Mouse (Mus musculus) adrenal gland, adult 8-10 months (tissue): ENCODE measurements around the gene Gm16223. TPM values are rescaled to one million over a fixed set of nuclear protein-coding genes. Genes with fewer than 3 reads are reported as not detected.

Source experiments
- DNase-seq: peaks from one replicate; pipeline ENCODE4 v3.0.0; 2022
- total RNA-seq, 4 experiments: library from RNA; stranded (reverse); gene quantifications; 2 replicates each; pipeline ENCODE4 v1.2.4; 2022

The Gm16223 gene
- under 1 TPM; 0.09 to 0.17 (median 0.13) TPM for total RNA-seq

DNA sequence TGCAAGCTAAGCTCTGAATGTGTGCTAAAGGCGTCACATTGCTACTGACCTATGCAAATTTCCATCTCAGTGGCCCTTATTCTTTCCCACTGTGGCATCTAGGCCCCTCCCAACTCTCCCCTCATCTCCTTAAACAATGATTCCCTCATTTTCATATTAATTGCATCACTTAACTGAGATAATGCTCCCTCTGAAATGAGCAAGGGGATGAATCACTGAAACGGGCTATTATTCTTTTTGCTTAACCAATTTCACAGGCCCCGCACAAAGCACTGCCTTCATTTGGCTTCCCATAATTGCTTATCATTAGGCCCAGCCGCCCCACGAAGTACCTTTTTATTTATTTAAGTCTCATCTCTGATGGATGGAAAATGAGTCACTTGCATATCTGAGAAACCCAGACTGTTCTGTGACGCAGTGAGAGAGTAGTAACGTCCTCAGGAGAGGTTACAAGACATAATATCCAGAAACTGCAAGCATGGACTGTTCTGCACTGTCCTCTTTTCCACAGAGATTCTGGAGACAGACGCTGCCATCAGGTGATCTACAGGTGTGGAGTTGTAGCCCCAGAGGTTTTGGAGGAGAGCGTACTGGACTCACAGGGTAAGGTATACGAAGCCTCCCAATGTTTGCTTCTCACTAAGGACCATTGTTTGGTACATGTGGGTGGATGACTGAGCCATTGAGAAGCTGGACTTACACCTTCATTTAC is at the start of gene Gm16223:
Gm16223 (plus strand) TSS at position 485 of the 712 bp plus-strand sequence.
- DNase-seq = peak; percentile 13

DNA sequence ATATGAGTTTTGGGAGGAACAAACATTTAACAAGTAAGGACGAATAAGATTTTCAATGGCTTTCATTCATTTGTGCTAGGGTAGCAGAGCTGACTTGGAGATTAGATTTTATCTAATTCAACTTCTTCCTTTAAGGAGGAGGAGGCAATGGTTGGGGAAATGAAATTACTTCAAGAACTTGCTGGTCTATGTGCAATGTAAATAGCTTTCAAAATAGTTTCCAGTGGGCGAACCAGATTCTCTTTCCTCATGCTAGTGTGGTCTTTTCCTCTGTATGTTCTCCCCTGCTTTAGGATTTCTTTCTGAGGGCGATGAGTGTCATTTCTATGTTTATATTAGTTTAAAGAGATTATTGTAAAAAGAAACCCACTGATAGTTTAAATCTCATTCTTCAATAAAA is 45.7 kb upstream of the Gm16223 start:
- no peak for DNase-seq

DNA sequence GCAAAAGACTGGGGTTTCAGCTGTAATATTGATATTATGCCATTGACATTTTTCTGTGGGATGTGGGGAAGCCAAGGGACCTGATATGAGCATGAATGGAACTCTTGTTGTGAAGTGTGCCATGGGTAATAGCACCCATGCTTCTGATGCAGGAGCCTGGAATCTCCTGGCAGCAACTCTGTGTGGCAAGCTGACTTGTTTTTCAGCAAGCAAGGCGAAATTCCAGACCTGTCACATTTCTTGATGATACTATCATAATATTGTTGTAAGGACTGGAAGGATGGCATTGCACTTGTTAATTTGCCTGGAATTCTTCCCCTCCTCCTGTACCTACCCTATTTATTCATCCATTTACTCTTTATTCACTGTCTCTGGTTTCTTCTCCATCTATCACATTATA is 44.2 kb upstream of the Gm16223 start:
- no peak for DNase-seq

DNA sequence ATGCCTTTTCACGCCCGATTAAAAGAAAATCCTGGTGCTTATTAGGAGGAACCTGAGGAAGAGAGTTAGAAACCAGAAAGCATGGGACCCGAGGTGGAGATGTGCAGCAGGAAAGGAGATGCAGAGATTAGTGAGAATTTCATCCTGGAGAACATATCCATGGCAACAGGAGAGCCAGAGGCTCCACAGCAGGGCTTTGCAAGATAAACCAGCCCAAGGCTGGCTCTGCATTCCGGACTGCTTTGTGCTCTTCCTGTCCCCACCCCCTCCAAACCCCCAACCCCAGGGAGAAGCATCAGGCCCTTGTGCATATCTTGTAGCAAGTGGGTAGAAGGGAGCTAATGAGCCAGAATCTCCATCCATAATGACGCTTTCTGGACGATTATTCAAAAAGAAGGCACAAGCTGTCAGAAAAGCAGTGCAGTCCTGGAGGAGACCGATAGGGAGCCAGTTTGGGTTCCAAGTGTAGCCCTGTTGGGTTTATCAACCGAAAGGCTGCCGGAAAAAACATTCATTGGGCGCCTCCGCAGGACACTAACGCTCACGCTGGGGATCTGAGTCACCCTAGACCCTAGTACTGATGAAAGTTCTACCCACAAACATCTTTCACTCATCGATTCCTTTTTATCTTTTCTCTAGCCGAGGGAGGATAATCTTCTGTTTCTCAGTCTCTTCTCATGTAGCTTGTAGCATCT is 31.2 kb upstream of the Gm16223 start:
- DNase-seq = no peak

DNA sequence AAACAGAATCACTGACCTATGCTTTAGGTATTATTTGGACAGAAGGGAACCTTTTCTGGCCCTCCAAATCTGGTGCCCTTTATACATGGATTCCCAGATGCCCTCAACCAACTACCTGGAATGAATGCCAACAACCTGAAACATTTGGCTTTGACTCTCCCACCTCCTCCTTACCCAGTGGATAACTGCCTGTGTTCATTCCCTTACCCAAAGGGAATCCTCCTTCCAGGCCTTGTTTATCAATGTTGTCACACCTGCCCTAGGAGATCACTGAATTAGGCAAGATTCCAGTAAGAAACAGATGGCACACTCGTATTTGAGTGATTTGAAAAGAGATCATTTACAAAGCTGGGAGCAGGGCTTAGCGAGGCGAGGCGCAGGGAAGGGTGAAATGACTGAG is 13.1 kb upstream of the Gm16223 start:
- DNase-seq = no peak

DNA sequence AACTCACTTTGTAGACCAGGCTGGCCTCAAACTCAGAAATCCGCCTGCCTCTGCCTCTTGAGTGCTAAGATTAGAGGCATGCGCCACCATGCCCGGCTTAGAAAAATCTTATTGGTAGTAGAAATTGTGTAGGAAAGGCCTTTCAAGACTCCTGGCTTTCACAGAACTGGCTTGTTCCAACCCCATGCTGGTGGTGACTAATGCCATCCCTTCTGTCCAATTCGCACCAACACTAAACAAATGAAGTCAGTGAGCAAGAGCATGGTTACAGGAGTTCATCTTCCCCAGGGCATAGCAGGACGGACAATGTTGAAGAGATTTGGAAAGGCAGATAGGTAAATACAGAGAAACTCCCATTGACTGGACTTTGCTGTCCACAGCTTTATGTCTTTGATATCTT is 12.6 kb upstream of the Gm16223 start:
- no peak for DNase-seq

DNA sequence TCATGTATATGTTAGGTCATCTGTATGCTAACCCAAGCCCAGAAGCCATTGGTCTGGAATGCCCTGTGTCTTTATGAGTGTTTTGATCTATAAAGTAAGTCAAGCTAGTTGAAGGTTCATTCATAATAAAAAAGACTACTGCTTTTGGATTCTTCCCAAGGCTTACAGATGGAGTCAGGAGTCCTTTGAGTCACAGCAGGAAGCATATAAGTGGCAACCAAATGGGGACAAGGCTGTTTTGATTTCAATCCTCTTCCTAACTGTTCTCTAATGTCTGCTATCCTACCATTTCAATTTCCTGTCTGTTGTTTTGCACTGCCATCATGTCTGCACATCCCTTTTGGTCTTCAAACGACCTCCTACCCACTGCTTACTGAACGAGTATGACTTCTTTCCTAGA is 2.7 kb upstream of the Gm16223 start:
- no peak for DNase-seq

DNA sequence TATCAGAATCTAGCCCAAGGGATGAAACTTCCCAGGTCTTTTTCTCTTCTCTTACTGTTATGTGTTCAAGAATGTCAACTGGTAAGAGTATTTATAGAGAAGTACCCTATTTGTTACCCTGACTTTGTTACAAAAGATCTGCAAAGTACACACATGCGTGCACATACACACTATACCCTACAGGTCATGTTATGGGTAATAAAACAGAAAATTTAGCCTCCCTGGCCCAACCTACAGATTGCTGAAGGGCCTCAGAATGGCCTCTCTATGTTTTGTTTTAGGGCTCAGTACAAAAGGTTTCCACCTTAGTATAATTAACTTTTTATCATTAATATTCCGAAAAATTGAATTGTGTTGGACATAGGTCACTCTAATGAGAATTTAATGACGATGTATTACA is 685 bp upstream of the Gm16223 start:
- DNase-seq = no peak

DNA sequence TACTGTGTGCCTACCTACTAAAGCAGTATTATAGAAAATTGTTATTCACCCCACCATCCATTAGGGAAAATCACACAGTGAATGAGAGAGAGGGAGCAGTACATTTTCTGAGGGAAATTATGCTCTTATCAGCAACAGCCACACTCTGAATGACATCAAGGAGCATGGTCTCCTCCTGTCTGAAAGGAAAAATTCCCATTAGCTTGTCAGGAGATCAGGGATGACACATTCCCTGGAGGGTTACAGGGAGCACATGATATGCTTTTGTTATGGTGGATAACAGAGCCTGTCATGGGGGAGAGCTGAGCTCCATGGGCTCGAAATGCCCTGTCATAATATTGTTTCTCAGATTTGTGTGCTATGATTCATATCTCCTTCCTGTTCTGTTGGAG is 424 bp downstream of the Gm16223 start:
- DNase-seq = no peak

DNA sequence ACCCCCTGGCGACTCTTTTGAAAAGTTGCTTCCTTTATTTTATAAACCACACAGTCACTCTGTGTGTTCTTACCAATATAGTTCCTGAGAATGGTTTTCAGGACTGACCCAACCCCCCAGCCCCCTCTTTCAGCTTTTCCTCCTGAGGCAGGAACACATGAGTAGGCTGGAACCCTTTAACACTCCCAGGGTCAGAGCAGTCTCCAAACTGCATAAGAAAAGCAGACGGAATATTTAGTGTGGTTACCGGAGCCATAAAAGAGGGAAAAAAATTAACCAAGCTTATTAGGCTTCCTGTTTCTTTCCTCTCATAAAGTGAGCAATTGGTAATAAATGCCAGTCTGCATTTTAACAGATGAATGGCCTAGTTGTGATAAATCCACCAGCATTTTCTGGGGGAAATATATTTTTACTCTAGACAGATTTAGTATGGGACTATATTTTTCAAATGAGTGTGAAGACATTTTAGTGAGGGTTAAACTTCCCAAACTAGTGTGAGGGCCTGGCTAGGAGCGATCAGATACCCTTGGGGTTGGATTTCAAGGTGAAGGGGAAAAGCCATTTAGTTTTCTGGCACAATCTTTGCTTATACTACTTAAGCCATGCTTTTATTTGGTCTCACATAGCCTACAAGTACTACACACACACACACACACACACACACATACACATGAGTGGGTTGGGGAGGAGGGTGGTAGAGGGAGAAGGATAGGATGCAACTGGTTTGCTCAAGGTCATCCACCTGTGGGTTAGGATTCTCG is 49.0 kb downstream of the Gm16223 start:
- no peak for DNase-seq

DNA sequence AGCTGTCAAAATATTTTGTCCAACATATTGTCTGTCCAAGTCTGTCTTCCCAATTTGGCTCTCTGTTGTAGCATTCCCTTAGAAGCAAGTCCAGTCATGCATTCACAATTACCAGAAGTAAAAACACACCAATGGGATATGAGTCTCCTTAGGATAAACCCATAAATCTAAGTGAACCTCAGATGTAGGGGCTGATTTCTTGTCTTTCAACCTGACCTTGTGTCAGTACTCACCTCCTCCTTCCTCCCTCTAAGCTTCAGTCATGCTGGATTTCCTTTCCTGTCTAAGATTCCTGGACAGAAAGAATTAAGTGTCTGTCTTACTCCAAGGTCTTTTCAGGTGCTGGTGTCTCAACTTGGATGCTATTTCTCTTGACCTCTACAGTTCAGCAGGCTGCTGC is 57.8 kb downstream of the Gm16223 start:
- DNase-seq = no peak

DNA sequence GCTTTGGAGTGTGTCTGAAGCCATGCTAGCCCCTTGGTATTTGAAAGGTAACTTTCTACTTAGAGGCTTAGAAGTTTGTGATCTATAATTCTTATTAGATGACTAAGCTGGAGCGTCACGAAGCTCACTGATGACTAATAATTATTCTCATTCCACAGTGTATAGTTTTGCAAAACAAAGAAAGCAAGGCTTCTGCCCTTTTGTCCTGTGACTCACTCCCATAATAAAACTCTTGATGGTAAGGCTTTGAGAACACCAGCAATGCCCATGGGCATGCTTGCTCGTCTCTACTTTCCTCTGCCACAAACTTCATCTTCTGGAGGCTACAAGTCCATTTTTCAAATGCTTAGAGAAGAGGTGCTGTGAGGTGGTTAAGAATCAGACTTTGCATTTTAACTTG is 87.9 kb downstream of the Gm16223 start:
- DNase-seq = no peak

DNA sequence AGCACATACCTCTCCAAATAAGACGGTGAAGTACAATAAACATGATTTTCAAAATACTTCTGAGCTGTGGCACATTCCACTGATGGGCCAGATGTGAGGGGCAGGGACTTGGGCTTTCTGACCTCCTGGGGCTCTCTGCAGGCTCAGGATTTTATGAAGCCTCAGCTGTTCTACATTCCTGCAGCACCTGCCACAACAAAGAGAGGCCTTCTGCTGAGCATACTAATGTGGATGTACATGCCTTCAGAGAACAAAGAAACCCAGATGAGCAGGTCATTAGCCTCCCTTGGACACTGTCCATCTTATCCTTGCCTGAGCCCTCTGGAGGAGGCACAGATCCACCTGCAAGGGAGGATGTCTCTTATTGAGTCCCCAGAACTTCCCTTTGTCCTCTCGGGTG is 97.0 kb downstream of the Gm16223 start:
- no peak for DNase-seq

DNA sequence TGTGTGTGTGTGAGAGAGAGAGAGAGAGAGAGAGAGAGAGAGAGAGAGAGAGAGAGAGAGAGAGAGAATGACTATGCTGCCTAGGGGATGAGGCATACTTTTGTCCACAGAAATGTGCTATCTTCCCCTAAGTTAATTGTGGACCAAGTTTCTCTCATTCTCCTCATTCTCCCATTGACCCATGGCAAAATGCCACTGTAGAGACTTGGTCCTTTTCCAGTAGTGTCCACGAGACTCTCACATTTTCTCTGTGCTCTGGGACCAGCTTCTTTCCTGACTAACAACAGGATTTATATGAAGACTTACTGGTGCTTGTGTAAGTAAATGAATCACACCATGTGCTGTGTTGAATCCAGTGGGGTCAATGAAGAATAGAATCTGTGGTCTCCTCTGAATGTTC is 98.6 kb downstream of the Gm16223 start:
- DNase-seq = no peak

DNA sequence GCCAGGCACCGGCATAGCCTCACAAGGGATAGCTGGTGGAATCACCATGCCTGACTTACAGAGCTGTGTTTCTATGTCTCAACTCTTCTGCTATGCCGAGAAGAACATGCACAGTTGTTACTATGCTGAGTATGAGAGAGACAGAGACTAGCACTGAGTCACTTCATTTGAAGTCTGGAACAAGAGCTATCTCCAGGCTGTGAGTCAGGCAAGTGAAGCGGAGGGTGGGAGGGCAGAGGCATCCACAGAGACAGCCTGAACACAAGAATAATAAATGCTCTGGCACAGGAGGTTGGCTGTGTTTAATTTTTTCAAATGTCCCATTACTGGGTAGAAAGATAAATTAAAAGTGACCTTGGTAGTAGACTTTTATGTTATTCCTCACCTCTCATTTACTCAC is 100.3 kb downstream of the Gm16223 start:
- no peak for DNase-seq

DNA sequence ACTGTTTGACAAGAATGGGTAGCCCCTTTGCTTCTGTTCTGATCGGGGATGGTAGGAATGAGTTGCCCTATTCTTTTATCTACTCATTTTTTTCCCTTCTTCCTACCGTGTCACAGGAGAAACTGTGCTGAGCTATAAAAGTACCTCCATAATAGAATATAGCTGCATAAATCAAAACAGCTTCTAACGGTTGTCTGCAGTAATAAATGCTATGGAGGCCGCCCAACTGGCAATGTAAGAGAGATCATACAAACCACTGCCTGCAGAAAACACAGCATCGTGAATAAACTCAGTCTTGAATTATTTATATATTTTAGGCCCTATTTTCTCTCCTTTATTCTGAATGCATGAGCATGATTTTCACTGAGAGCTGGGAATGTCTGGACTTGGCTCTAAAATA is 101.0 kb downstream of the Gm16223 start:
- no peak for DNase-seq

DNA sequence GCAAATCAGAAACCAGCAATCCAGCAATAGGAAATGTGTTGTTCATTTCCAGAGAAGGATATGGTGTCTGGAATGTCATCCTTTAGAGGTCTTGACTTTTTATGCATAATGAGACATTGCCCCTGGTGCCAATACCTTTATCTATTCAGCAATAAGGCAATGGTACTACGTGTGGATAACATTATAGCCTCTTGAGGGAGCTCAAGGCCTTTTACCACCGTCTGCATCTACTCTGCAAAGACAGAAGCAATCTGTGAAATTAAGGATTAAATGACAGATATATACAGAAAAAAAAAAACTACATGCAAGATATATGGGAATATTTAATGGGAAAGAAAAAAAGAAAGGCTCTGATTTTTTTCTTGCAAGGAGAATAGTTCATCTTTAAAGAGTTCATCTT is 106.3 kb downstream of the Gm16223 start:
- no peak for DNase-seq

DNA sequence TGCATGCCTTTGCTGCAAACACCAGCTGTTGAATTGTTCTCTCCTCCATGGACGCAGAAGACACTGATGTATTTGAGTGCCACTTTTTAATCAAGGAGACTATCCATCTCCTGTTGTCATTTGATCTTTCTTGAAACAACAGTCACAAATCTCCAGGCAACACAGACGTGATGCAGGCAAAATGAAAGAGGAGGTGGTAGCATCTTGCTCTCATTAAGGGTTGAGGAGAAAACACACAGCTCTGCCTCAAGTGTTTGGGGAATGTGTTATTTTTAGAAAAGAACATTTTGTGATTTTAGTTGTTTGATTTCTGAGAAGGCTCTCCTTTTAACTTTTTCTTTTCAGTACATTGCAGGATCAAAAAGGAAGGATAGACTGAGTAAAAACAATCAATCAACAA is 107.7 kb downstream of the Gm16223 start:
- no peak for DNase-seq

DNA sequence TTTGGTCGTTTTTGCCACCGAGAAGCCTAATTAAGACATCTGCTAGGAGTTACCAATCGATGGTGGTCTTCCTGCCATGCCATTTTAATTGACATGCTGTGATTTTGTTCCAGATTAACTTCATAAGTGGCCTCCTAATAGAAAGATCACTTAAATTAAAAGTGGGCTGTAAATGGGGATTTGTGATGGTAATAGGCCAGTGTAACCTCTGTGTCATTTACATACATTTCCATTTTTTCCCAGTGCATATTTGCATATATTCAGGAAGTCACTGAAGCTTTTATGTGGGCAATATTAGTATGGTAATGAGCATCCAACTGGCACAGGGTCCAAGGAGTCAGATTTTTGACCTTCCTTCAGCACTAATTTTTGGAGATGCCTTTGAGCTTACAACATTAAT is 130.7 kb downstream of the Gm16223 start:
- DNase-seq = no peak

DNA sequence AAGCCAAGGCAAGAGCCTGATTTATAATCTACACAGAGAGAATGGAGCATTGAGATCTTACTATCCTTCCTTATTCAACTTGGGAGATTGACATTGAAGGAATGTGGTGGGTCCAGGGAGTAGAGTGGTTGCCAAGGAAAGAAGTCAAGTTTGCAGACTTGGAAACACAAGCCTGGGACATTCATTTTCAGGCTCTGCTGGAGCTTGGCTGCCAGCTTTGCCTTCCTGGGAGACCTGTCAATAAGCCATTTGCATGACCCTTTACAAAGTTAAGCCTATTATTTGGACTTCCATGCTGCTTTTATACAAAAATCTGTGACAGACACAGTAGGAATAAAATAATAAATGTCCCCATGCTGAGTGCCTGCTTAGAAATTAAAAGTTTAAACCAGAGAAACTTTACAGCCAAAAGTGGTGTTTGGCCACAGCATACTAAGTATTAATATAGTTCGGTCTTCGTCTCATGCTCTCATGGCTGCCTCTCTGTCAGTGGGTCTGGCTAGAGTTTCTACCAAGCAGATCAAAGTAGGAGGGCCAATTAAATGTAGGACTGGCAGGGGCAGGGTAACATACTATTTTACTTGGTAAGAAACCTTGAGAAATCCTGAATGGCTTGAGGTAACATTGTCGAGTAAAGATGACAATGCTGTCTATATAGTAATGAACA is 139.8 kb downstream of the Gm16223 start:
- DNase-seq = no peak

DNA sequence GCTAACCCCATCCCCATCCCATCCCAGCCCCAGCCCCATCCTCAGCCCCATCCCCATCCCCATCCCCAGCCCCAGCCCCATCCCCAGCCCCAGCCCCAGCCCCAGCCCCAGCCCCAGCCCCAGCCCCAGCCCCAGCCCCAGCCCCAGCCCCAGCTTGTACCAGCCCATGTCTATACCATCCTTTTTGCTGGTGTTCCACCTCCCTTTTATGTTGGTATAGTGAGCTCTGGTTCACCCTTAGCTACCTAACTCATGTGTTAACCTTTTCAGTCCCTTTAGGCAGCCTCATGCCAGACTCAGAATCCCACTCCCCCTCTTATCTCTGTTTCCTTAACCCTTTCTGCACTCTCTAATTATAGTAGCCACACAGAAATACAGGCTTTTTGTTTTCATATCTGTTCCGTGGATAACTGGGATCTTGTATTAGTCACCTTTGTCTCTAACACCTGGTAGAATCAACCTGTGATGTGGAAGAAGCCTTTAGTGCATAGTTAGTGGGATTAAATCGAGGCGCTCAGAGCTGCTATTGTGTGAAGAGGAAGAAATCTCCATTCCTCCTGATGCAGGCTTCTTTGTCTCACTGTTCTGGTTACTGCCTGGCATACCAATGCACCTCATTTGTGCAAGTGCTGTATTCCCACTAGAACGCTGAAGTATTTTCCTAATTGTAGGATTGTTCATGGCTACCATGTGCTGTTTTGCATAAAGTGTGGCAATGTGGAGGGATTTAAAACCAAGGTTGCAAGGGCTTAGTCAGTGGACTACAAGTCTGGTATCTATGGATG is 144.0 kb downstream of the Gm16223 start:
- no peak for DNase-seq

DNA sequence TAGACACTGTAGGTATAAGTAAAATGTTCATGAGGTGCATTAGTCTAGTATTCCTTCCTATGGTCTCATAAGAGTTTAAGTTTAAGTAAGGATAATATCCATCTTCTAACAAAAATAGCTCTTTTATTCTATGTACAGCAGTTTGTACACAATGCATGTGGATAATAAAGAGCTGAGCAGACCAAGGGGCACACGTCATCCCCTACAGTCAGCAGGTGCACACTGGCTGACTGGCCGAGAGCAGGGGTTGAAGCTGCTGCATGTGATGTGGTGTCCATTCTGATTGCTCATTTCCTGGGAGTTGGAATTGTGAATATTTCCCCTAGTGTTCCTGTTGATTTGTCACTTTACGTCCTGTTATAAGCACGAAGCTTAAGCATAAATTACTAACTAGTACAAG is 144.6 kb downstream of the Gm16223 start:
- no peak for DNase-seq
